Mouse (Mus musculus) spleen, adult 10 weeks (tissue): ENCODE measurements around the gene Trmt44. TPM values are rescaled to one million over a fixed set of nuclear protein-coding genes. Genes with fewer than 3 reads are reported as not detected.

Source experiments
- polyA plus RNA-seq: library from polyadenylated mRNA; stranded (reverse); fragments of 350-450 nt; fragmentation: Illumina TruSeq; extraction: RNeasy Lipid Tissue Mini Kit (QIAGEN cat#74804); gene quantifications from one replicate; pipeline ENCODE4 v1.2.3, GENCODE M21; 2015; ENCODE audit warnings: low replicate concordance; ENCODE audit not compliant: insufficient read depth

Gene Trmt44
- 5.8 TPM for polyA plus RNA-seq

GRCm38 (mm10) chr5:35574653-35575599 is at the start of gene Trmt44:
TSS of gene Trmt44 (minus strand) at chr5:35575070.

GRCm38 (mm10) chr5:35582445-35583220 is 7.8 kb upstream of the Trmt44 start, which contains the start of gene Acox3:
TSS of gene Acox3 (plus strand) at chr5:35583040.

GRCm38 (mm10) chr5:35525469-35526123 is 49.3 kb downstream of the Trmt44 start, which contains the start of gene Cpz:
TSS of gene Cpz (minus strand) at chr5:35525698.

Other genes with a start within 250 kb of the Trmt44 start
- not detected for gene Hmx1, start 186.0 kb downstream of the Trmt44 start, polyA plus RNA-seq
- gene Cpz, start 49.4 kb downstream of the Trmt44 start, polyA plus RNA-seq: 0.10 TPM
- 80.6 TPM for gene Acox3, start 8.0 kb upstream of the Trmt44 start, polyA plus RNA-seq
- gene Htra3, start 104.7 kb upstream of the Trmt44 start, polyA plus RNA-seq: 6.5 TPM
- 3.2 TPM for gene Sh3tc1, start 164.9 kb upstream of the Trmt44 start, polyA plus RNA-seq
- 1.1 TPM for gene Ablim2, start 182.8 kb upstream of the Trmt44 start, polyA plus RNA-seq